In genomic region chr10:37084071-37084470, GRCm38 (mm10) we compare ENCODE assay signal across 4 mouse cellular contexts. TPM values are rescaled to one million over a fixed set of nuclear protein-coding genes. Genes with fewer than 3 reads are reported as not detected.
DNase-seq lines count a peak whose midpoint lies in the region; TF ChIP-seq lines count a peak whose summit lies in the region.
"Not testable (repeated sequence)": the region's sequence is repeated elsewhere in the genome, so short reads cannot be mapped to it uniquely, and the experiment has no call there.
"Had no signal": no experiment of that assay in that cellular context is flagged by ENCODE, and none has a peak within 500 bp of the region (broad histone marks: within the 10 kb centered on the region; RNA-seq: fewer than 3 reads in every experiment).

No protein-coding gene starts in this region.

- dilution Hi-C loops in CH12.LX (cut with MboI; ENCODE audit: extremely low pct_ligation_motif_present, extremely low pct_unique_long_range_greater_than_20kb, low sequenced_read_pairs) = not testable (repeated sequence)

- not testable (repeated sequence) for H3K4me2 ChIP-seq in CH12.LX (ENCODE audit: insufficient read depth, low read depth, poor library complexity, severe bottlenecking)

- not testable (repeated sequence) for H3K36me3 ChIP-seq in CH12.LX (replicated peaks in 1 of 2; ENCODE audit: control insufficient read depth in 1 of 2, insufficient read depth in 1 of 2, low read length in 1 of 2); ES-E14 (ENCODE audit: control insufficient read depth, insufficient read depth, low read length, poor library complexity, severe bottlenecking)

- not testable (repeated sequence) for TF ChIP-seq CTCF in CH12.LX (conservative IDR thresholded peaks at IDR 0.05 in 1 of 2, IDR thresholded peaks at IDR 0.05 in 1 of 2; ENCODE audit: low read depth in 2 of 2, low read length in 2 of 2)

- not testable (repeated sequence) for H3K9ac ChIP-seq in CH12.LX (ENCODE audit: insufficient read depth, low read depth); ES-E14 (ENCODE audit: insufficient read depth, low read depth, low read length, poor library complexity, severe bottlenecking)

- in situ Hi-C loops in CH12.LX (cut with MboI; ENCODE audit: low pct_ligation_motif_present, low pct_unique_long_range_greater_than_20kb, low sequenced_read_pairs); ES-E14 (cut with MboI; ENCODE audit: low sequenced_read_pairs in 2 of 2, unreplicated experiment in 2 of 2): not testable (repeated sequence)

- not testable (repeated sequence) for H3K4me1 ChIP-seq in CH12.LX (ENCODE audit: control insufficient read depth in 1 of 2, insufficient read depth in 2 of 2); ES-E14 (ENCODE audit: control insufficient read depth in 2 of 2, insufficient read depth in 2 of 2, low read length in 2 of 2, poor library complexity in 1 of 2)

- TF ChIP-seq POLR2A in CH12.LX (IDR thresholded peaks at IDR 0.05; ENCODE audit: low read depth, low read length) = not testable (repeated sequence)

- H3K27ac ChIP-seq in CH12.LX (ENCODE audit: insufficient read depth, low read depth); ES-E14 (ENCODE audit: insufficient read depth, low read depth, low read length, poor library complexity, severe bottlenecking): not testable (repeated sequence)

- H3K79me2 ChIP-seq in CH12.LX (replicated peaks; ENCODE audit: control insufficient read depth, extremely low read depth, insufficient read depth, poor library complexity, severe bottlenecking) = not testable (repeated sequence)

- H3K9me3 ChIP-seq in CH12.LX (replicated peaks; ENCODE audit: low read length); ES-E14 (ENCODE audit: control insufficient read depth, insufficient read depth, low read depth, low read length): not testable (repeated sequence)

- not testable (repeated sequence) for H3K27me3 ChIP-seq in CH12.LX (replicated peaks)

- DNase-seq in CH12.LX (ENCODE audit: extremely low read depth); ES-E14 (ENCODE audit: low read depth, low spot score): not testable (repeated sequence)

- not testable (repeated sequence) for TF ChIP-seq EP300 in CH12.LX (IDR thresholded peaks at IDR 0.05; ENCODE audit: low read length)

- not testable (repeated sequence) for H3K4me3 ChIP-seq in CH12.LX (replicated peaks in 1 of 3; ENCODE audit: low read depth in 2 of 3, low read length in 2 of 3, poor library complexity in 1 of 3); ES-E14 (ENCODE audit: insufficient read depth in 1 of 2, low read depth in 1 of 2, low read length in 2 of 2, poor library complexity in 1 of 2, severe bottlenecking in 1 of 2)

- not testable (repeated sequence) for TF ChIP-seq RAD21 in CH12.LX (IDR thresholded peaks at IDR 0.05; ENCODE audit: low read depth, low read length)

TF ChIP-seq in CH12.LX, 34 proteins besides CTCF, POLR2A, EP300 and RAD21:
- peak; percentile 64 for TF ChIP-seq ZNF384 (IDR thresholded peaks at IDR 0.05; ENCODE audit: low read depth, low read length)

TF ChIP-seq in ES-E14, 5 proteins besides CTCF, POLR2A, EP300 and RAD21:
- TF ChIP-seq ZNF384 (IDR thresholded peaks at IDR 0.05; ENCODE audit: low read depth, low read length) = peak; percentile 82; the same call in 1 of the 2 replicates

RNA-seq across cellular contexts. Expression of gene Marcks, which starts 54.6 kb away (rescaled TPM):
- 15.3 and 16.9 TPM in 2 replicates for total RNA-seq in CH12.LX (2012; rRNA removed)
- total RNA-seq in CH12.LX (2014; rRNA removed) = 78.4 and 80.7 TPM in 2 replicates
- 57.3 and 74.2 TPM in 2 replicates for polyA plus RNA-seq in CH12.LX (2012; ENCODE audit: insufficient read length, low read depth)
- total RNA-seq in ES-E14 (2012; rRNA removed) = 11.7 and 18.4 TPM in 2 replicates
- total RNA-seq: MEL had no signal
- polyA plus RNA-seq: G1E had no signal
